Mouse (Mus musculus): ENCODE measurements around the gene Hils1.

The Hils1 gene

DNA sequence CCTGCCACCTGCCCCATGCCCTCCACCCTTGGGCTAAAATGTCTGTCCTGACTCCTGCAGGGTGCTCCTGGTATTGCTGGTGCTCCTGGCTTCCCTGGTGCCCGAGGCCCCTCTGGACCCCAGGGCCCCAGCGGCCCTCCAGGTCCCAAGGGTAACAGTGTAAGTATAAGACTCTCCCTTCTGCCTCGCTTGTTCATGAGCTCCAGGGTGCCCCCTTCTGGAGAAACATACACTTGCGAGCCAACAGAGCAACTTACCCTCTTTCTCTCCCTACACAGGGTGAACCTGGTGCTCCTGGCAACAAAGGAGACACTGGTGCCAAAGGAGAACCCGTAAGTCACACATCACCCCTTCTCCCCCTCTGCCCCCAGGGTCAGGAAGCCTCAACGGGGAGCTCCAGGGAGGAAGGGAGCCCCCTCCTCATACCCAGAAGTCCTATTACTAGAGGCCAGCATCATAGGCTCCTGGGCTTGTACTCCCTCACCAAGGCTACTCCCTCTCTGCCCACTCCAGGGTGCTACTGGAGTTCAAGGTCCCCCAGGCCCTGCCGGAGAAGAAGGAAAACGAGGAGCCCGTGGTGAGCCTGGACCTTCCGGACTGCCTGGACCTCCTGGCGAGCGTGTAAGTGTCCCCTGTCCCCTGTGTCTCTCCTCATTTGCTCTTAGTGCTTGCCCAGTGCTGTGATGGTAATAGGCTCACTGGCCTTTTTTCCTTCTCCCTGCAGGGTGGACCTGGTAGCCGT lies 24.9 kb upstream of the Hils1 start:
- in situ Hi-C loops (cut with MboI; ENCODE audit: low pct_unique_long_range_greater_than_20kb in 1 of 2, low sequenced_read_pairs in 2 of 2, unreplicated experiment in 1 of 2): no loop called here

DNA sequence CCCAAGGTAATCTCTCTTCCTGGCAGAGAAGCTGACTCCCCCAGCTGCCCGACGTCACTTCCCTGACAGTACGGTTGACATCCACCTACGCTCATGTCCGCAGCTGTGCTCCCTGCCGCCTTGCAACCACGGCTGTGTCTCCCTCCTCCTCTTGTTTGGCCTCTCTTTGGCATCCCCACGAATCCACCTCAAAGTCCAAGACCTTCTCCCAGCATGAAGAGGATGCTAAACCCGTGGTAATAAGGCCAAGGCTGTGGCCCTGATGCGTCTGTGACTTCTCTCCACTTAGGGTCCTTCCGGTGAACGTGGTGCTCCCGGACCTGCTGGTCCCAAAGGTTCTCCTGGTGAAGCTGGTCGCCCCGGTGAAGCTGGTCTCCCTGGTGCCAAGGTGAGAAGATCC lies 24.3 kb upstream of the Hils1 start:
- in situ Hi-C loops (cut with MboI; ENCODE audit: low pct_unique_long_range_greater_than_20kb in 1 of 2, low sequenced_read_pairs in 2 of 2, unreplicated experiment in 1 of 2): no loop called here

DNA sequence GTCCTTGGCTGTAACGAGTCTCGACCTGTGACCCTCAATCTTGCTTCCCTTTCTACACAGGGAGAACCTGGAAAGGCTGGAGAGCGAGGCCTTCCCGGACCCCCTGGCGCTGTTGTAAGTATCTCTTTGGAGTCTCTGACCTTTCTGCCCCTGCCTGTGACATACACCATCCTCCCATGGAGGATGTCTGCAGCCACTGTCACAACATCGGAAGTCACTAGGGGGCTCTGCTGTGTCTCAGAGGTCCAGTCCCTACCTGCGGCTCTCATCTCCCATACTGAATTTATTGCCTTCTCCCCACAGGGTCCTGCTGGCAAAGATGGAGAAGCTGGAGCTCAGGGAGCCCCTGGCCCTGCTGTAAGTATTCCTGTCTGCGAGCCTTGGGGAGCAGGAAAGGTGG lies 23.1 kb upstream of the Hils1 start:
- in situ Hi-C loops (cut with MboI; ENCODE audit: low pct_unique_long_range_greater_than_20kb in 1 of 2, low sequenced_read_pairs in 2 of 2, unreplicated experiment in 1 of 2): no loop called here

DNA sequence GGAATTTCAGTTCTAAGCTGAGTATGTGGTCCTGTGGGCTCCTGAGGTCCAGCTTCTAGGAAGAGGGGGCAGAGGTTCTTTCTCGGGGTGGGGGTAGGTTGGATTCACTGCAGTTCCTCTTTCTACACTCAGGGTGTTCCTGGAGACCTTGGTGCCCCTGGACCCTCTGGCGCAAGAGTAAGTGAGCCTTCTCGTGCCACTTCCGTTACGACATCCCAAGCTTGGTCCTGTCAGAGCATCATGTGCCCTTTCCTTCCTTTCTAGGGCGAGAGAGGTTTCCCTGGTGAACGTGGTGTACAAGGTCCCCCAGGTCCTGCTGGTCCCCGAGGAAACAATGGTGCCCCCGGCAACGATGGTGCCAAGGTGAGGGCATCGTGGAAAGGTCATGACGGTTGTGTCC lies 22.2 kb upstream of the Hils1 start:
- in situ Hi-C loops (cut with MboI; ENCODE audit: low pct_unique_long_range_greater_than_20kb in 1 of 2, low sequenced_read_pairs in 2 of 2, unreplicated experiment in 1 of 2): no loop called here

DNA sequence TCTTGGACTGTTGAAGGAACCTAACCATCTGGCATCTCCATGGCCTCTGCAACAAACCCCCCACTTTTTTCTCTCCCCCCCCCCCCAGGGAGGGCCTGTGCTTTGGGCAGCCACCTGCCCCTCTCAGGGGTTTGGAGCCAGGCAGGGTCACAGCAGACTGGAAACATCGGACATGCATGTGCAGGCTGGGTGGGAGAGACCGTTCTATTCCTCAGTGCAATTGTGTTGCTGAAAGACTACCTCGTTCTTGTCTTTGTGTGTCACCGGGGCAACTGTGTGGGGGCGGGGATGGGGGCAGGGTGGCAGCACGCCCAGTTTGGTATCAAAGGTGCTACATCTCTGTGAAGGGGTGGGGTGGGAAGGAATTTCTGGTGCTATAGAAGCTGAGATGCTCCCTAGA lies 15.2 kb upstream of the Hils1 start:
- in situ Hi-C loops (cut with MboI; ENCODE audit: low pct_unique_long_range_greater_than_20kb in 1 of 2, low sequenced_read_pairs in 2 of 2, unreplicated experiment in 1 of 2): no loop called here

DNA sequence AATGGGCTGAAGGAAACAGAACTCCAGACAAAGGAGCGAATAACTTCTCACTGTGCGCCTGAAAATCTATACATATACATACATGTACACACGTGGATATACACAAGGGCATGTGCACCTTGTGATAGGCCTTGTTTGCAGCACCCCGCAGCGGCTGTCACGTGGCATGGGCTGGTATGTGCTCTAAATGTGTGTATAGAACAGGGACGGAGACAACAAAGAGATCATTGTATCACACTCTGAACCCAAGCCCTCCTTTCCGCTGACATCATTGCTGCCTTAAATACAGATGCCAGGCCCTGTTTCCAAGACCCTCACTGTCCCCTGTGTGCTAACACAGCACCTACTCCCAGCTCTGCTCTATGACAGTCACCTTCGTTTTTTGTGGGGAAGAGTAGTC lies 12.3 kb upstream of the Hils1 start:
- in situ Hi-C loops (cut with MboI; ENCODE audit: low pct_unique_long_range_greater_than_20kb in 1 of 2, low sequenced_read_pairs in 2 of 2, unreplicated experiment in 1 of 2): no loop called here

DNA sequence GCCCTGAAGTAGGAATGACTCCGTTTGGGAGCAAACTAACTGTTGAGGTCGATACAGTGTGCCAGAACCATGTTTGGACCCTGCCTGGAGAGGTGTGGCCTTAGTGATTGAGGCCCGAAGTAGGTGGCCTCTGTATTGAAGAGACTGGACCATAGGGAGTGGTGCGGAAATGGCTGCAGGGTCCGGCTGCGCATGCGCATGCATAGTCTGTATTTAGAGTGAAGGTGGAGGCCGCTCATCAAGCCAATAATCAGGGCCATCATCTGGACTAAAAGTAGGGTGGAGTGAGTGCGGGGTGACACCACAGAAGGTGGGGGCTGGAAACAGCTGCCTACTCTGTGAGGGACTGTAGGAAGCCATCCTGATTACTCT lies 9.7 kb upstream of the Hils1 start:
- in situ Hi-C loops (cut with MboI; ENCODE audit: low pct_unique_long_range_greater_than_20kb in 1 of 2, low sequenced_read_pairs in 2 of 2, unreplicated experiment in 1 of 2): no loop called here

DNA sequence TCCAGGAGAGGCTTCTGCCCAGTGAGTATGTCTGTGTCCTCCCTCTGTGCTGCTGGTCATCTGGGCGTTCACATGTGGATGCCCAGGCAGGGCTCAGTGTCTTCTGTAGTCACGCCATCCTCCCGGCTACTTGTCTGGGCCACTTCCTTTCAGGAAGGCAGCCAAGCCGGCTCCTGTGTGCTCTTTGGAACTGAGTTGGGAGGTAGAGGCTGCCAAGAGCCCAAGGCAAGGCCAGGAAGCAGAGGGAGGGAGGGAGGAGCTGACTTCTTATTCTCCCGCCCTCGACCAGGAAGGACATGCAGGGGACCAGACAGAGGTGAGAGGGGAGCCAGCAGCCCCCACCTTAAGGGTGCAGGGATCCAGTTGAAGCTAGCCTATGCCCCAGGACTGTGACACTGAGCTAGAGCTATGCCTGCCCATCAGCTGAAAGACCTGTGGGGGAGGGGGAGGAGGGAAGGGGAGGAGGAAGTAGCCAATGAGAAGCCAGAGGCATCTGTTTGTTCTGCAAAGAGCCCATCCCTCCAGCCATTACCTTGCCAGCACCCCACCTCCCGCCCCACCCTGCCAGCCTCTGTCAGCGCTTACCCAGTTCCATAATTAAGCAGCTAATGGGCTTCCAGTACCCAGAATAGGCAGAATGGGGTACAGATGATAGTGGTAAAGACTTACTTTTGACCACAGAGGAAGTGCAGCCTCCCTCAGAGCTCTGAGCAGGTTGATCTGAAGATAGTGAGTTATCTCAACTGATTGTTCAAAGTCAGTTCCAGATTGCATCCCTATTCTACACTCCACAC lies 9.1 kb upstream of the Hils1 start:
- in situ Hi-C loops (cut with MboI; ENCODE audit: low pct_unique_long_range_greater_than_20kb in 1 of 2, low sequenced_read_pairs in 2 of 2, unreplicated experiment in 1 of 2): no loop called here

DNA sequence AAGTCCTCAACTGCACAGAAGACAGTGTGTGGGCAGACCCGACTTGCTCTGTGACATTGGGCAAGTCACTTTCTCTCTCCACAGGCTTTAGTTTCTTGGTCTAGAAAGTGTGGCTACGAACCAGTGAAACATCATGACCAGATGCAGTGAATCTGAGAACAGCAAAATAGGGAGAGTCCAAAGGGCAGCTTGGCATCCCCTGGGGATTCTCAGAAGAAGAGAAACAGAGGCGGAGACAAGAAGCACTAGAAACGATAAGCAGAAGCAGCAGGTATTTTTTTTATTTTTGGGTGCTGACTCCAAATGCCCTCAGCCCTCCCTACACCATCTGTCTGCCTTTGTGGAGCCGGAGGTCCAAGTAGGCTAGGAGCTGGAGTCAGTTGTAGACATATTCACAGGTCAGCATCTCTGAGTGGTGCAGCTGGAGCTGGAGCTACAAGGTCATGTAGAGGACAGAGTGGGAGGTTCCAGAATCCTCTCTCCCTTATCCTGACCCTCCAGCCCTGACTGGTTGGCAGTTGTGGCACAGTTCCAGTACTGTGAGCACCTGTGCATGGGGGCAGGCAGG lies 4.8 kb upstream of the Hils1 start:
- in situ Hi-C loops (cut with MboI; ENCODE audit: low pct_unique_long_range_greater_than_20kb in 1 of 2, low sequenced_read_pairs in 2 of 2, unreplicated experiment in 1 of 2): no loop called here

DNA sequence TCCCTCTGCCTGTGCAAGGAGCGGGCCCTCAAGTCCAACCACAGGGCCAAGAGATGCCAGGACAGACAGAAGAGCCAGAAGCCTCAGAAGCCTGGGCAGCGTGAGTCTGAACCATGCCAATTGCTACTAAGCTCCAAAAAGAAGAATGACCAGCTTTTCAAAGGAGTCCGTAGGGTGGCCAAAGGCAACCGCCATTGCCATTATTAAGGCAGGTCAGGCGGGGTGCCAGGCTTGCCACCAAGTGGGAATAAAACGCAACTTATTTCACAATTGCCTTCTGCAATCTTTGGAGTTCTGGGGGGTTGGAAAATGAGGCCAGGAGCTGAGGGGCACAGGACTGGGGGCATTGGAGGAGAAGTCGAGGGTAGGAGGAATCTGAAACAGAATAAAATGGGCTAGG lies 794 bp downstream of the Hils1 start:
- in situ Hi-C loops (cut with MboI; ENCODE audit: low pct_unique_long_range_greater_than_20kb in 1 of 2, low sequenced_read_pairs in 2 of 2, unreplicated experiment in 1 of 2): no loop called here

DNA sequence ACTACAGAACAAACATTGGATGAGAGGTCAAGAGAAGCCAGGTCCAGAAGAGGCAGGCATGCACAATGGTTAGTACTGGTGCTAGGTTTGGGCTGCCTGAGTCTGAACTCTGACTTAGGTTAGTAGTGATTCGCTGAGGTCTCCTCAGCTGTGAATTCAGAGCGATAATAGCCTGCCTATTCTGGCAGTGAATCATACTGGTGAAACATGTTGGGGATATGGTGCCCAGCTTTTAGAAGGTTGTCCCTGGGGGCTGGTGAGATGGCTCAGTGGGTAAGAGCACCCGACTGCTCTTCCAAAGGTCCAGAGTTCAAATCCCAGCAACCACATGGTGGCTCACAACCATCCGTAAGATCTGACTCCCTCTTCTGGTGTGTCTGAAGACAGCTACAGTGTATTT lies 2.3 kb downstream of the Hils1 start:
- in situ Hi-C loops (cut with MboI; ENCODE audit: low pct_unique_long_range_greater_than_20kb in 1 of 2, low sequenced_read_pairs in 2 of 2, unreplicated experiment in 1 of 2): loop anchor here in 1 of 2 experiments (5.0 kb wide), 1 partner anchor 32 kb away; the partner anchor contains the start of gene Col1a1

DNA sequence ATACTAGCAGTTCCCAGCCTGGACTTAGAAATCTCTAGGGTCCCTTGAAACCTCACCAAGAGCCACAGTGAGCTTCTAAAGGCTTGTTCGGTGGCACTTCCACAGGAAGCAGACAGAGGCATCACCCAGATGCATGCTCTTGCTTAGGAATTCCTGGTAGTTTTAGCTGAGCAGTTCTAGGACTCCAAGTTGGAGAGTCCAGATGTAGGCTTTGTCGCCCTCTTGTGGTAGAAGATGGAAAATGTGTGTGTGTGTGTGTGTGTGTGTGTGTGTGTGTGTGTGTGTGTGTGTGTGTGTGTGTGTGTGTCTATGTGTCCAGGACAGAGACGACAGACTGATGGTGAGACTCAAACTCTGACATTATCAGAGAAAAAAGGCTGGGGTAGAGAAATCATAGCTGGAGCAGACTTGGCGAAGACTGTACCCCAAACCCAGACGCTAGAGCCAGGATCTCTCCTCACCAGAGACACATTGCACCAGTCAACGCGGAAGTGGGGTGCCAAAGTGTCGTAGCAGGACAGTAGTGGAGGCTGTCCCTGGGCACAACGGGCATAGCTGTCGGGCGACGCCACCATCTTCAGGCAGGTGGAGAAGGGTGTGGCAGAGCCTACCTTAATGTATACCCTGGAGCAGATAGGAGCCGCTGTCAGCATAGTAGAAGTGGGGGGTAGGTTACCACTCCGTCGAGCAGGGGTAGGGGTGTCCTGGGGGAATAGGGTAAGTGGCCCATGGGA lies 3.0 kb downstream of the Hils1 start:
- in situ Hi-C loops (cut with MboI; ENCODE audit: low pct_unique_long_range_greater_than_20kb in 1 of 2, low sequenced_read_pairs in 2 of 2, unreplicated experiment in 1 of 2): loop anchor here in 1 of 2 experiments (5.0 kb wide), 1 partner anchor 33 kb away; the partner anchor contains the start of gene Col1a1

DNA sequence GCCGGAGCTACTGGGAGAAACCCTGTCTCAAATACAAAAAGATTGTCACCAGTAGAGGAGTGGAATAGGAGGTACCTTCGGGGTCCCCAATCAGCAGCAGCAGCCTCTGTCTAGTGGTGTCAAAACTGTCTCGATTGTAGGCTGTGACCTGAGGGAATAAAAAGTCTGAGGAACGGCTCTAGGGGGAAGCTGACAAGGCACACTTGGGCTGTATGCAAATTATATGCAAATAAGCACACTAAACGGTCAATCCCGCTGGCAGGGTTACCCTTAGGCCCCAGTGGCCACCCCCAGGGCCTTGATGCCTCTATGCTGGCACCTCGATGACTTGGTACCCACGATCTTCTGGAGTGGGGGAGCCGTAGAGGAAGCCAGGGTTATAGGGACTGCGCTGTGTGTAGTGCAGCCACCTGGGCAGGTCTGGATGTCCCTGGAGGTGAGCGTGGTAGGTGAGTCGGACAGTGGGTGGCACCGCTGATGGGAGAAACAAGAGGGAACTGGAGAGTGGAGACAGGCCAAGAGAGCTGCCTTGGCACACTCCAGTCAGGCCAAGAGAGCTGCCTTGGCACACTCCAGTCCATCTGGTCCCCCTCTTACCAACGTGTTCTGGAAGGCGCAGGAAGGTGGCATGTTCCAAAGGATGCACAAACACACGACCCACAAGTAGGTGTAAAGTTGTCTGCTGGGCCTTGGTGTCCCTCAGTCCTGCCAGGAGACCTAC lies 4.7 kb downstream of the Hils1 start:
- in situ Hi-C loops (cut with MboI; ENCODE audit: low pct_unique_long_range_greater_than_20kb in 1 of 2, low sequenced_read_pairs in 2 of 2, unreplicated experiment in 1 of 2): loop anchor here in 1 of 2 experiments (5.0 kb wide), 1 partner anchor 35 kb away; the partner anchor contains the start of gene Col1a1

DNA sequence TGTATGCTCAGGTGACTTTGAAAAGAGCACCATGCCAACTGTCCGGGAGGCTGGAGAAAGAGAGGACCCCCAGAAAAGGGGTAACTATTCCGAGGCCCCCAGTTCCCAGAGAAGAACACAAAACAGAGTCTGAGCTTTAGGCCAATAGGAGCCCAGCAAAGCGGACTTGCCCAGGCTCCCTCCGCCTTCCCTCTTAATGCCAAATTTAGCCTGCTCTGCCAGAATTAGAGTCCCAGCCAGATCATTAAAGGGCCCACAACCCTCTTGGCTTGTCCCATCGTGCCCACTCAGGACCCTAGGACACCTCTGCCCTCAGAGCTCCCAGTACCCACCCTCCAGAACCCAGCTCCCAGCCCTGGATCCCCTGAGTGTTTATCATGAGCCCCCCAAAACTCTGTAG lies 5.5 kb downstream of the Hils1 start:
- in situ Hi-C loops (cut with MboI; ENCODE audit: low pct_unique_long_range_greater_than_20kb in 1 of 2, low sequenced_read_pairs in 2 of 2, unreplicated experiment in 1 of 2): loop anchor here in 1 of 2 experiments (5.0 kb wide), 1 partner anchor 36 kb away; the partner anchor contains the start of gene Col1a1

DNA sequence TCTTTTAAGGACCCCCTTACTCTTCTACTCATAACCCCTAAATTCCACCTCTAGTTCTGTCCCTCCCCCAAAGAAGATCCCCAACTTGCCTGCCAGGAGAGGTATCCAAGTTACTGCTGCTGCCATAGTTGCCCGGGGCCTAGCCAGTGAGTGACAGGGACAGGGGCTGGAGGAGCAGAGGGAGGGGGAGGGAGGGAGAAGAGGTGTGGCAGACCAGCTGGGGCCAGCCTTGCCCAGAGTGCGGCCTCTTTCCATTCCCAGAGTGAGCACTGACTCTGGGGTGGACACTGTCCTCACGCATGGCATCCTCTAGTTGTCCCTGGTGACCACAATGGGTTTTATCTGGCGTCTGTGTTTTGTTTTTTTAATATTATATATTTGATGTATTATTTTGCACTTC lies 5.9 kb downstream of the Hils1 start:
- in situ Hi-C loops (cut with MboI; ENCODE audit: low pct_unique_long_range_greater_than_20kb in 1 of 2, low sequenced_read_pairs in 2 of 2, unreplicated experiment in 1 of 2): loop anchor here in 1 of 2 experiments (5.0 kb wide), 1 partner anchor 36 kb away; the partner anchor contains the start of gene Col1a1

DNA sequence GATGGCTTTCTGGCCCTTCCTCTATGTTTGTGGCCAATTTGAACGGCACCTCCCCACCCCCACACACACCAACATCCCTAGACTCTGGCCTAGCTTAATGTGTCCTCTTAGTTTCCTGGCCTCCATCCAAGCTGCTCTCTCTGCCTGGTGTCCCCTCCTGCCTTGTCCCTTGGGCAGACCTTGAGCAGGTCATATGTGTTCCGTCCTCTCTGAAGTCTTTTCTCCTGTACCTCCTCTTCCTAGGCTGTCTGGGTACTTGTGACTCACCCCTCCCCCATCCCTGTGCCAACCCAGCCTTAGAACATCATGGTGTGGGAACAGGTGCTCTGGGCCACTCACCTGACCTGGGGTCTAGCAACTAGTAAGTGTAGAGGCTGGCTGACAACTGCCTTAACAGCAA lies 7.6 kb downstream of the Hils1 start:
- in situ Hi-C loops (cut with MboI; ENCODE audit: low pct_unique_long_range_greater_than_20kb in 1 of 2, low sequenced_read_pairs in 2 of 2, unreplicated experiment in 1 of 2): loop anchor here in 1 of 2 experiments (5.0 kb wide), 1 partner anchor 38 kb away; the partner anchor contains the start of gene Col1a1

DNA sequence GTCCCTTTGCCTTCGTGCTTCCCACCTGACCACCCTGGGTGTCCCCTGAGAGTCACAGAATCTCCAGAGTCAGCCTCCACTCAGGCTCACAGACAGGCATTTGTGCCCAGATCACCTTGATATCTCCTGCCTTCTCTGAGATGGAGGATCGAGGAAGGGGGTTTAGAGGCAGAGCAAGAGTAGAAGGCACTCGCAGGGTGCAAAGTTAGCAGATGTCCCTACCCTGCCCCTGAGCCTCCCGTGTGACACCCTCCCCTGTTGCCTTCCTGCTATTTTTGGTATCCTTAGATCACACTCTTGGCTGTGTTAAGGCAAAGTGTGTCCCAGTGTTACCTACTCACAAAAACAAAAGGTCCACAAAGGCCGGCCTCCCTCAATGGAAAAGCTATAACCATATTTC lies 8.8 kb downstream of the Hils1 start, which contains the start of gene Sgca:
Gene Sgca (minus strand): TSS at position 129 of the 400 bp plus-strand sequence.
- in situ Hi-C loops (cut with MboI; ENCODE audit: low pct_unique_long_range_greater_than_20kb in 1 of 2, low sequenced_read_pairs in 2 of 2, unreplicated experiment in 1 of 2): no loop called here

All from mouse embryonic stem cell (cell line).